Mouse (Mus musculus): Measurements from ENCODE around the gene Cd81.

Cd81 gene

DNA sequence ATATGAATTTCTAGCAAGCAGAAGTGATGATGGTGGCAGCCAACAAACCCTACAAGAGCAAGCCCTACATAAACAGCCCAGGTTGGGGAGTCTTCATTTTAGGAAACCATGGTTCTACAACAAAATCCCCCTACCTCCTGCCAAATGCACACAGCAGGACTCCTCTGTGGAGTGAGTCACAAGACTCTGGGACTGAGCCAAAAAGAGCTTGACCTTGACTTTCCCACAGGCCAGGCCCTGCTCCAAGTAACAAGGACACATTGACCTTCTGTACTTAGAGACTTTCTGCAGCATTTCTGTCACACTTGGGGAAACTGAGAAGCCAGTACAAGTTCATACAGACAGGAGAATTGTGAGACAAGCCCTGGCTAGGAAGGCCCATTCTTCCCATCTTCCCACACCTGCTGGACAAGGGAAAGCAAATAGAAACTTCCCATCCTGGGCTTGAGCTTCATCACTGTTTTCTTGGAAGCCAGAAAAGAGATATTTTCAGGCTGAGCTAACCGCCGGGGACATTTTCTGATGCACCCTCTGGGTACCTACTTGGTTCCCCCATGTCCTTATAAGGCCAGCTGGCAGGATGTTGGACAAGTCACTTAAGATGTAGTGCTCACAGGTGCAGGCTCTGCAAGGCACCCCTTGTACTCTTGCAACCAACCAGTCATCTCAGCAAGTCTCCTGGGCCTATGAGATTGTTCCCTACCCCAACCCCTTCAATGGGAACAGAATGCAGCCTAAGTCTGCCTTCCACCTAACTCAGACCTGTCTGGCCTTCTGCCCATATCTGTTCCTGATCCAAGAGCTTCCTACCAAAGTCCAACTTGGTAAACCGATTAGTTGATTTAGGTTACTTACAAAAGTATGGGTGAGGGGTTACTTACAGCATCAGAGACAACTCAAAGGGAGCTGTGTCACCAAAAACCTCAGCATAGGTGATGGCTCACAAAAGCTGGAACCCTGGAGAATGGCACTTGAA, 2.4 kb upstream of the Cd81 start:
- DNase-seq (ENCODE audit: low spot score), result peak; percentile 73

DNA sequence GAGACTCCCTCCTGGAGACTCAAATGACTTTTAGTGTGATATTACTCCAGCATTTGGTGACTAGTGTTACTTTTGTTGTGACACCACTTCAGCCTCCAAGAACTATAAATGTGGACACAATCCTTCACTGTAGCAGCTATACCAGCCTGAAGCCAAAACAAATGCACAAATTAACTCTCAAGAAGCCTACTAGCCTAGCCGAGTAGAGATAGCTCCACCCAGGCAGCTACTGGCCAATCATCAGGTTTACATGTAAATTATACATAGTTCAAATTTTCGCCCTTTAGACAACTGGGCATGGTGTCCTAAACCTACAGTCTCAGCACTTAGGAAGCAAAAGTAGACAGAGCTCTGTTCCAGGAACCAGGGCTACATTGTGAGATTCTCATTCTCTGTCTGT, 1.2 kb upstream of the Cd81 start:
- no peak for DNase-seq (ENCODE audit: low spot score)

GRCm38 (mm10) chr7:143053008-143053899, 715 bp downstream of the Cd81 start:
- peak; percentile 61 for DNase-seq (ENCODE audit: low spot score)

DNA sequence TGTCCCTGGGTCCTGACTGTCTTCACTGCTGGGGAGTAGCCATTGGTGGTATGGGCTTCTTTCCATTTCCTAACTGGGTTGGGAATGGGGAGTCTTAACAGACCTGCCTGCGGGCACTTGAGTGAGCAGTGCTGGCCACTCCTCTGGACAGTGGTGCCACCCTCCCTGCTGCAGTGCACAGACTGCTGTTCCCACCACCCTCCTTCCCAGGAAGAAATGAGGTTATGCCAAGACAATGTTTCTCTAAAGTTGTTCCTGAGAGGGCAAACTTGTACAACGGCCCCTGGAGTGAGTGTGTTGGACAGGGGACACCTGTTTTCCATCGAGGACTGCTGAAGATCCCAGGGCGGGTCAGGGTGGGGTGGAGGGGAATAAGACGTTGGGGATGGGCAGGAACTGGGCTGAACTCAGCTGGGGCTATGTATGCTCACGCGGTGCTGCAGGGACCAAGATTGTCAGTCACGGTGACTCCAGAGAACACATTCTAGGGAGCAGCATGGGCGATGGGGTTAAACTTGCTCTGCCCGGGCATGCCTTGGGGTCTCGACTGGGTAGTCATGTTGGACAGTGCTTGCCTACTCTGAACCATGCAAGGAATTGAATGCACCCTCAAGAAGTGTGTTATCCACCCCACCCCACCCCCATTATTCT, 1.5 kb downstream of the Cd81 start:
- no peak for DNase-seq (ENCODE audit: low spot score)

DNA sequence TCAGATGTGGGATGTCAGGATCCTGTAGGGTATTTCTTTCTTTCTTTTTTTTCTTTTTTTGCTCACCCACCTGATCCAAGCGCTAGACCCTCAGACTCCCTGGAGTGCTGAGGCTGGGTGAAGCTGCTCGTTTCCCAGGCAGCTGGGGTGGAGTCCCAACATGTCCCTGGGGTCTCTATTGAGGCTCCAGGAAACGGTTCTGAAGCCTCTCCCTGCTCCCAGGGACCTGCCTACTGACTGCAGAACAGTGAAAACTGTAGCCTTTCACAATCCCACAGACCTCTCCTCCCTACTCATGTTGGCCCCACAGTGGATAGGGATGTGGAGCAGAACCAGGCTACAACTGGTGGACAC, 2.0 kb downstream of the Cd81 start:
- DNase-seq (ENCODE audit: low spot score), result no peak

DNA sequence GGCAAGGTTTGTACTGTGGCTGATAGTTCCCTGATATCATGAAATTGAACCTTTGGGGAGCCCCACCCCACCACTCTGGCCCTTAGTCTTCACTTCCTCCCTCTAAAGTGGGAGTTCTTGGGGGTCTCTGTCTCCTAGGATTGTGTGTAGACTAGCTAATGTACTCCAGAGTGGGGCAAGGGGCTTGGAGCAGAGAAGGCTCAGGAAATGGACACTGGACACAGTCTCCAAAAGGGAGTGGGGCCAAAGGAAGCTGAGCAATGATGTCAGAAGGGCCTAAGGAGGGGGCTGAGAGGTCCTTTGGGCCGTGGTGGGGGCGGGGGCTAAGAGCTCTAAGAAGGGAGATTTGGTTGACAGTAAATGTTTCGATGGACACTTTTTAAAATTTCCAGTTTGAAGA, 2.5 kb downstream of the Cd81 start:
- DNase-seq (ENCODE audit: low spot score), result no peak

GRCm38 (mm10) chr7:143055499-143056186, 3.1 kb downstream of the Cd81 start:
- DNase-seq (ENCODE audit: low spot score), result no peak

DNA sequence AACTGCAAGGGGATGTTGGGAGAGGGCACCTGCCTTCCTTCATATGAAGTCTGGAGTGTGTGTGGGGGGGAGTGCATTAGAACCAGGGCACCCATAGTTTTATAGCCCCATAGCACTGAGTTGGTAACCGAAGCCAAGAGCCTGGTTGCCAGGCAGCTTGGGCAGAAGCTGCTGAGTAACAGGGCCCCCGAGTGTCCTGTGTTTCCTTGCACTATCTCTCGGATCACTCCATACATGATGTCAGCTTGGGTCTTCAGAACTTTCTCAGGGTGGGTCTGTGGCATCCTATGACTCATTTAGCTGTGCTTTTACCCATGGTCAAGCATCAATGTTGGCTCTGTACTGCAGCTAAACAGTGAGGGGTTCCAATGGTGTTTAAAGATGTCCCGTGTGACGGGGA, 4.5 kb downstream of the Cd81 start:
- DNase-seq (ENCODE audit: low spot score), result no peak

DNA sequence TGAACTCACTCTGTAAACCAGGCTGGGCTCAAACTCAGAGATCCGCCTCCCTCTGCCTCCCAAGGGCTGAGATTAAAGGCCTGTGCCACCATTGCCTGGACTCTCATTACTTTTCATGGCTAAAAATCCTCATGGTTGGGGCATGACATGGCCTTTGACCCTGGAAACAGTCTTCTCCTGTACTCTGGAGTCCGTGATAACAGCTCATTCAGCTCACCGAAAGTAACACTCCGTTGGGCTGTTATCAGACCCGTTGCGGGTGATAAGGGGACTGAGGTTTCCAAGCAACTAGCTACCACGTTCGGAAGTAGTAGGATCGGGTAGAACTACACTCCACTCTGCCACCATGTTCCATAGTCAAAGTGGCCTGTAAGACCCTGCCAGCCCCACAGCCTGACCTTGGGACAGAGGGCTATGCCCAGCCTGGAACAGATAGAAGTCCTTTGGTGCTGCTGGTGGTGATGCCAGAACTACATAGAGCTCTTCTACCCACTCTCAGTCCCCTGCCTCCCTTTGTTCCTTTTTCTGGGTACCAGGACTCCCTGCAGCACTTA, 5.2 kb downstream of the Cd81 start:
- no peak for DNase-seq (ENCODE audit: low spot score)

GRCm38 (mm10) chr7:143058221-143058697, 5.7 kb downstream of the Cd81 start:
- DNase-seq (ENCODE audit: low spot score), result no peak

GRCm38 (mm10) chr7:143059202-143059870, 6.8 kb downstream of the Cd81 start:
- no peak for DNase-seq (ENCODE audit: low spot score)

GRCm38 (mm10) chr7:143062704-143063103, 10.2 kb downstream of the Cd81 start:
- no peak for DNase-seq (ENCODE audit: low spot score)

DNA sequence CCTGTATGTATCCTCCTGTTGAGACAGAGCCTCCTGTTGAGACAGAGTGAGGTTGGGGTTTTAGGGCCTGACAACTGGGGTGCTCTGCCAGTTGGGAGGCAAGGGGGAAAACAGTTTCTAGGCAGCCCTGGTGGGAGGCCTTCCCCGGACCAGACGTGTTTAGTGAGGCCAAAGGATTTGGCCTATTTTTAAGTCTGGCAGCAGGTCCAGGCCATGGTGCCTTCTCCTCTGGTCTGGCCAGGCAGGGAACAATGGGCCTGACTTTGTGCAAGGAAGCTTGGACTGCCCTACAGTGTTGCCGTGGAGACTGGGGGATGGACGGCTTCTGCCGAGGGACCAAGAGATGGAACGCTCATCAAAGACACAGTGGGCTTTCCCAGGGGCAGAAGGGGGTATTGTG, 11.7 kb downstream of the Cd81 start:
- no peak for DNase-seq (ENCODE audit: low spot score)

DNA sequence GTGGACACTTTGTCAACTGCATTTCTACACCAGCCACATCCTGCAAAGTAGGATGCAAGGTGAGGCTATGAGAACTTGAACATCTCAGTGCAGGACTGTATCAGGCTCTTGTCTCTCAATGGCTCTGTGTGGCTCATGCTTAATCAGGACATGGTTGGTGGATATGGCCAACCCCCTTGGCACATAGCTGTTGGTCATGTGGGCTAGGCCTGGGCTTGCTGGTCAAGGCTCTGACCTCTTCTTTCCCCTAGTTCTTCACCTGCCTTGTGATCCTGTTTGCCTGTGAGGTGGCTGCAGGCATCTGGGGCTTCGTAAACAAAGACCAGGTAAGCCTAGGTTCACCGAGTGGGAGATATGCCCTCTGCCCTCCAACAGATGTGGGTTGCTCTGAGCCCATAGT, 13.2 kb downstream of the Cd81 start:
- DNase-seq (ENCODE audit: low spot score), result no peak

GRCm38 (mm10) chr7:143067469-143067868, 14.9 kb downstream of the Cd81 start:
- no peak for DNase-seq (ENCODE audit: low spot score)

DNA sequence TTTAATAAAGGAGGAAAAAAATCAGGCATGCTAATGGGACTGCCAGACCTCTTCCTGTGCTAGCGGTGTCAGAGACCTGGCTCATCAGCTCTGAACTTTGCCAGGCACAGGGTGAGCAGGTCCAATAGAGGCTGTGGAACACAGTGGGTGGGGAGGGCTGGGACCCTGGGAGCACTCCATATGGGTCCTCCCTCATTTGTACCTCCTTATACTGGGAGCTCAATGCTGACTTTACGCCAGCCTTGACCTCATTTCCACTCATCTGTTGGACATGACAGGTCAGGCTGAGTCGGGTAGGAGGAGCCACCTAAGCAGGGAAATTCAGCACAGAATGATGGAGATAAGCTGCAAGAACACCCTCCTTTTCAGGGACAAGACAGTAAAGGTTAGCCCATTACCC, 15.4 kb downstream of the Cd81 start:
- no peak for DNase-seq (ENCODE audit: low spot score)

- DNase-seq (ENCODE audit: low spot score), result no peak
Measured at GRCm38 (mm10) chr7:143068316-143068881, 15.9 kb downstream of the Cd81 start.

DNA sequence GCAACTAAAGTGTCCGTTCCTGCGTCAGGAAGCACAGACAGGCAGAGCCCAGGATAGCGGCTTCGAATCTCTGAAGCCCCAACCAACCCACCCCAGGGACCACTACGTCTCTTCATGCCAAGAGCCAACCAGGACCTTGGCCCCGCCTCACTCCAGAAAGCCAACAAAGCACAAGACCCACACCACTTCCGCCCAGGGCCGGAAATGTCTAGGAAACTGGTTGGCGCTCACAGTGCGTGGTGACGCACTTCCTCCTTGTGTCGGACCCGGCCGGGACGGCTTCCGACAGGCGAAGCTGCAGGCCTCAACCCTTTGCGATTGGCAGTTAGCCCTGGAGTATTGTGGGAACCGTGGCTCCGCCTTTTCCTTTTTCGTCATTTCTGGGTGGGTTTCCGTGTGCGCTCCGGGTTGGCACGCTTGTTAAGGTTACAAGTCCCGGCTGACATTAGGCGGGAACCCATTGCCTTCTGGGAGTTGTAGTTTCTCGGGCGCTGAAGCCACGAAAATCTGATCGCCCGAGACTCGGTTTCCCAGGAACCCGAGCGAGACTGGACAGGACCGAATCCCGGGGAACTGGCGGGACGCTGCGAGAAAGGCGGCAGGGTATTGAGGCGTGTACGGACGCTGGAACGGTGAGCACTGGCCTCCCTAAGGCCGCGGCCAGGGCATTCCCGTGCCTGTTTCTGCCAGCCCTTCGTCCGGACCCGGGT, 16.5 kb downstream of the Cd81 start, which contains the start of gene Tssc4:
Gene Tssc4, plus strand, starts transcription at position 368 of the 710 bp plus-strand sequence.
- peak; percentile 99 for DNase-seq (ENCODE audit: low spot score)

DNA sequence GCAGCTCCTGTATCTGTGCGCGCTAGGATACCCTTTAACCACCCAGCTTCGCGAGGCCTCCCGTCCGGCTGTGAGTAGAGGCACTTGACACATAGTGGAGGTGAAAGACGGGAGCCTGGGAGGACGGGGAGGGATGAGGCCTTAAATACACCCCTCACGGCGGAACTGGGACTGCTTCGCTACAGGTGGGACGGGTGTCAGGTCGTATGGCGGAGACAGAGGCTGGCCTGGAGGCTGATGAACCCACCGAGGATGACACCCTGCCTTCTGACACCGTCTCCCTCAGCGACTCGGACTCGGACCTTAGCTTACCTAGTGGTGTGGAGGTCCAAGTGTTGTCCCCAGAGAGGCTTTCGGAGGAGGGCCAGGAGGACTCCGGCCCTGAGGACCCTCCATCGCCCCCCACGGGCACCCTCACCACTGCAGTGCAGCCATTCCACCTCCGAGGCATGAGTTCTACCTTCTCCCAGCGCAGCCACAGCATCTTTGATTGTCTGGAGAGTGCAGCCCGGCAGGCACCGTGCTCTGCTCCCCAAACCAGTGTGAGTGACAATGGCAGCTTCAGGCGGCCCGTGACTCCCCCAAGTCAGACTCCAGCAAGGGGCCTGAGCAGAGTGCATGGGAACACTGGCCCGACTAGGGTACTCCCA, 17.3 kb downstream of the Cd81 start:
- DNase-seq (ENCODE audit: low spot score), result no peak
